Mouse (Mus musculus) heart, adult 11 months (tissue): ENCODE measurements around the gene Fn1.

Experiments used
- DNase-seq: peaks from one replicate; pipeline ENCODE4 v3.0.0; 2022

Fn1 gene

DNA sequence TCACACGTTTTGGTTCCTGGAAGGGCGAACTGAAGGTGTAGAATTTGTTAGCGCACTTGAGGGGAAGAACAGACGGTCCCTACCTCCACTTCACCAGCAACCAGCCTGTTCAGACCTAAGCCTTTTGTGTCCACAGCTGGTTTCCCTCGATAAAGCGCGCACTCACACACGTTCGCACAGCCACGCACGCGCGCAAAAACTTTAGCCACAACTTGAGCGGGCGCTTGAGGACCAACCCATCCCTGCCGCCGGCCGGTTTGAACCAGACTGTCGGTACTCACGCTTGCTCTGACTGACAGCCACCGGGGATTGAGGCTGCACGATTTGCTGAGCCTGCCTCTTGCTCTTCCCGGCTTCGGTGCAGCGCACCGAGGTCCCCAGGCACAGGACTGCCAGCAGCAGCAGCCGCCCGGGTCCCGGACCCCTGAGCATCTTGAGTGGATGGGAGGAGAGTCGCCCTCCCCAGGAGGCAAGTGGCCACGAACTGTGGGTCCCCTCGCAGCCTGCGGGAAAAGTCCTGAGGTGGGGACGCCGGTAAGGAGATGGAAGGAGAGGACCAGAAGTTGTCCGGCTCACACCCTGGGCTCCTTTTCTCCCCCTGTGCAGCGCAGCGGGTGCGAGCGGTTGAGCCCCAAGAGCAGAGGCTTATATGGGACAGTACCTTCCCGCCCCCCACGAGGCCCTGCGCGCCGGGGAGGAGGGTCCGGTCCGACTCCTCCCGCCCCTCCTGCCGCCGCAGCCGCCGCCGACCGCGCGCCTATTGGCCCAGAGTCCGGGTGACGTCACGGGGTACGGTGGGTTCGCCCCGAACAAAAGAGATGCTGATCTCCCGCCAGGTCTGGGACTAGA, at the start of gene Fn1:
TSS of gene Fn1 (minus strand) at position 650 of the 849 bp plus-strand sequence.
- DNase-seq: peak; percentile 99

DNA sequence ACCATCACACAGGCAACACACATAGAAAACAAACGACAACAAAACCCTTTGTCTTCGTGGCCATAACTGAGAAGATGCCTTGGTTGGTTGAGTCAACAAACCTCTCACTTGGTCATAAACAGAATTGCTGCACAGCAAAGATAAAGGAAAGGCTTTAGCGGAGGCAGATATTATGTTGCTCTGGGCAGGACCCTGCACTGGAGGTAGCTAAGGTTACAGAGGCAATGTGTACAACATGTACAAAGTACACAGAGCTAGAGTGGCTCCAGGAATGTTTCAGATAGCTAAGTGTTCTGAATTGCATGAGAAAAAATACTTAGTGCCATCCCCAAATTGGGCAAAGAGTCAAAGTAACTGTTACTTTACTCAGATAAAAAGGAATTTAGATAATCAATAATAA, 43.1 kb upstream of the Fn1 start:
- DNase-seq: no peak

DNA sequence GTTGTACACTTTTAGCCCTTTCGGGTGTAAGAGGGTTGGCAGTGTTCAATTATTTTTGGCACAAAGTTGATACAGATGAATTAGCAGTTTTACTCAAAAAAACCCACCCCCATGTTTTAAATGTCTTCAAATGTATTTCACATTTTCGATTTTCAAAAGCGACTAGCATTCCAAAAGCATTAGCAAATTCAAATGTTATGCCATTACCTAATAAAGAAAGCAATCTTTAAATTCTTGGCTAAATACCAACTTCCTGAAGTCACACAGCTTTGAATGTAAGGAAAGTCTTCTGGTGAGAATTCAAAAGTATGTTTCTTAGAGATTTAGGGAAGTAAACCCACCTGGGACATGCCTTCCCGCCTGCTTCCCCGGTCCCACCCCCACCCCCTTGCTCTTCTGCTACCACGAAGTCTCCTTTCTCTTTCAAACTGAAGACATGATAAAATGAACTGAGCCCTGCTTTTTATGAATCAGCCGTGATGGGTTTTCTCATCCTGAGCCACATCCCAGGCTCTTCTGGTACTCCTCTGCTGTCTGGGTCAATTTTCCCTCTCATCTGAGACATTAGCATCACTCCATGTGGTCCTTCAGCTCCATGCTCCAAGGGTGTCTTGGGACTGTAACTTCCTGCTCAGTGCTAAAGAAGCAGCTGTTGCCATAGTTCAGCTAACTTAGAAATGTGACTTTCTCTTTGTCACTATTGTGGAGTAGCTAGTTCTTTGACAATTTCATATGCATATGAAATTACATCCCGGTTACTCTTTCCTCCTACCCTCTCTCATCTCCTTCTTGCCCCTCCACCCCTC, 38.7 kb upstream of the Fn1 start:
- DNase-seq: peak; percentile 89

DNA sequence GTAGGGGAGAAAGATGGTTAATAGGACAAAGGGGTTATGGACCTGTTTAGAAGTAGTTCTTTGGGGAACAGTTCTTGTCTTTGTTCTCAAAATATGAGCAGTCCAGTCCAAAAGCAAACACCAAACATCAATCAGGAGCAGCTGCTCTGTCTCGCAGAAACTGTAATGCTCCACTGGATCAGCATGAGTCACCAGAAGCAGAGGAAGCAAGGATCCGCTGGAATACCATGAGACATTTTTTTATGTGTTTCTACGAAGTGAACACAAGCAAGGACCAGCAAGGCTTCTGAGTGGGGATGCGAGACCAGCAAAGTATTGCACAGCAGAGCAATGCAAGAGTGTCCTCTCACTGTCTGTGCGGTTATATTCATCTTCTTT, 35.9 kb upstream of the Fn1 start:
- peak; percentile 91 for DNase-seq

DNA sequence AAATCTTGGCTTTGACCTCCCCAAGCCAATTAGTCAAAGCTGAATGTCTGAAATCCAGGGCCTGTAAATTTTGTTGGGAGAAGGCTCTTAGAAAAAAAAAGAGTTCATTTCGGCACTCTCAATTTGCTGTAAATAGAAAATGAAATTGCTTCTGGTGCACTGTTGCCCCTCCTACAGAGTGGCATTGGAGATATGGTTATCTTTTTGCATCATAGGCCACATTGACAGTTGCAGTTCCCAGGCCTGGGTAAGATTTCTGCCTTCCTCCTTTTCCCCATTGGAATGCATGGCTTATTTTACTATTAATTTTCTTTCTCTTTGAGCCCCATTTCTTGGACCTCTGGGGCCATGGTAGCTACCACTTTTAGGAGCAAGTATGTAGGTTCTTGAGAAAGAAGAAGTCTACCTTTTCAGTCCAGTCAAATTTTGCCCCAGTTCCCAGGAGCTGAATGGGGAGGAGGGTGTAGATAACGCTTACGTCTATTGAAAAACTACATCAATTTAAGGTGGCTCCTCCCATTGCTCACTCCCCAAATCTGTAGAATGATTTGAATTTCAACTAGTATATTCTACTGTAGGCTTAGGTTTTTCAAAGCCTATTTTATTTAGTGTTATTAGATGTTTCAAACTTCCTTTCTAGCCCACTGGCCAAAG, 35.4 kb upstream of the Fn1 start:
- DNase-seq: no peak

DNA sequence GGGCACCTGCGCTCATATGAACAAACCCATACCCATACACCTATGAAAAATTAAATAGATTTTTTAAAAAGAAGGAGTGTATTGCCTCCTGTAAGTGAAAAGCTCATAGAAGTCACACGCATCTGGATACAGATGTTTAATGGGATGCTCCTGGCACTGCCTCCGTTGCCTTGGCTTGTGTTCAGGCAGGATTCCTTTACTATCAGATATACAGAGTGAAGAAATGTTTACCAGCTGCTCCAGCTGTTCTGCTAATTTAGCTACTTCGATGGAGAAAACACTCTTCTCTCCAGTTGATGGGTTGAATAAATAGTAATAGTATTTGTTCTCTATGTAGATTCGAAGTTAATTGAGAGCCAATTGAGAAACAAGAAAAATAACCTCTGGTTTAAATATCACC, 33.8 kb upstream of the Fn1 start:
- DNase-seq: no peak

DNA sequence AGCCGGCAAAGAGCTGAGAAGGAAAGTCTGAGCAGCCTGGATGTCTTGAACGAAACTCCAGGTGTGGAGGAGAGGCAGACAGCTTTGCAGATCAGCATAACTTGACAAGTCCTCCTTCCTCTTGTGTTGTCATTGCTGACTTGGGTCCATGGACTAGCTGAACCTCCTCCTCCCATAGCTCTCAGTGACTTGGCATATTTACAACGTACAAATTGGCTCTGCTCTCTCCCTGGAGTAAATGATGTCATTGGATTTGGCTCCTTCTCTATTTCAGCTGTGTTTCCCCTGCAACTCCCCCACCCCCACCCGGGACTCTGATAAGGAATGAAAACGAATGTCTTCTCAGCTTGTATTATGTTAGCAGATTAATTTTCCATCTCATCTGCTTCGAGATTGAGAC, 30.7 kb upstream of the Fn1 start:
- DNase-seq: peak; percentile 96

DNA sequence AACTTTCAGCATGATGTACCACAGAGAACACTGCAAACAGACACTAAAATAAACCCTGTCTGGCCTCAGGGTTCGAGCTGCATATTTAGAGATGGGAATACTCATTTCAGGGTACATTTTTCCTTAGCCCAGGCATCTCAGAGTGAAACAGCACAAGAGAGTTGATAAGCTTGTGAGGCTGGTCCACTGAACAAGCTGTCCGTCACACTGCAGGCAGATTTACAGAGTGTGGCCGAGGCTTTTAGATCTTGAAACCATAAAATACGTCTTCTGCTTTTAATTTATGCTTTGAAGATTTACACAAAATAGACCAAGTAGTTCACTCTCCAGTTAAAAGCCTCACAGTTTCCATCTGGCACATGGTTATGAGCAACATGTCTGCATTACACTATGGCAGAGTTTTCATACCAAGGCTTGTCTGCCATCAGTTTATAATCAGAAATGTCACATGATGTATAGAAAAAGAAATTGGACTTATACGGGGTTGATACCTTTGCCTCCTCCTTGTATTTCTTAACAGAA, 29.3 kb upstream of the Fn1 start:
- no peak for DNase-seq

DNA sequence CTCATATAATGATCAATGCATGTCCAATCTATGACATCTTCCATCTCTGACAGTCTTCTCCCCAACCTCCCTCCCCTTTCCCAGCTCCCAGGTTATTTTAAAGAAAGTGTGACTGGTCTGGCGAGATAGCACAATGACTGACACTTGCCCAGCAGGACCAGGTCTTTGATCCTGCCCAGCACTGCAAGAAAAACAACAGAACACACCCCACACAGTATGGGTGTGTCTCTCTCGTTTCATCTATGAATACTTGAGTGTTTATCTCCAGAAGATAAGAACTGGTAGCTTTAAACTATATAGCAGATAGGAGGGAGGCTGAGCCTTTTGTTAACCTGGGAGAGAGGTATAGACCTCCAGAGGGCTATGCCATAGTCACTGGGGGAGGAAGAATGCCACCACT, 28.3 kb upstream of the Fn1 start:
- no peak for DNase-seq

DNA sequence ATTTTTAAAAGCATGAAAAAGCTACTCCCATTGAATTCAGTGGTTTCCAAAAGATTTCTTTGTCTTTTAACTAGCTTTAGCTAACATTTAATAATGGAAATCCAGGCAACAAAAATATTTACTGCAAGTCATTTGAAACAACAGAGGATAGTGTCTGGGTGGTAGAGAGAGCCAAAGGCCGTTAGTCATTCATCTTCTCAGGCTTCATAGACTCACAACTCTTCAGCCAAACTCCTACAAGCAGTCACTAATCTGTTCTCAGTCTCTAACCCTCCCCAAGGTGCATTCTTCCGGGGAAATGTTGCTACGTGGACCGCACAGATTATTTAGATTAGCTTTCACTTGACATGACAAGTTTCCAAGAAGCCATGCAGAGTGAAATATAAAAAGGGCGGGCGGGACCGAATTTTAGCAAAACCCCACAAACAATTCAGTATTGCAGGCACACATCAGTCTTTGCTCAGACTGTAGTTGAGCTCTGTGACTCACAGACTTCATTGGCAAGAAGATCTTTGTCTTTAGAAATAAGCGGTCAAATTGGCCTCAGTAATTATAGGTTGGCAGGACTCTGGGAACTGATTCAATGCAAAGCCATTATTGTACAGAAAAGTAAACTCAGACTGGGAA, 27.2 kb upstream of the Fn1 start:
- no peak for DNase-seq

DNA sequence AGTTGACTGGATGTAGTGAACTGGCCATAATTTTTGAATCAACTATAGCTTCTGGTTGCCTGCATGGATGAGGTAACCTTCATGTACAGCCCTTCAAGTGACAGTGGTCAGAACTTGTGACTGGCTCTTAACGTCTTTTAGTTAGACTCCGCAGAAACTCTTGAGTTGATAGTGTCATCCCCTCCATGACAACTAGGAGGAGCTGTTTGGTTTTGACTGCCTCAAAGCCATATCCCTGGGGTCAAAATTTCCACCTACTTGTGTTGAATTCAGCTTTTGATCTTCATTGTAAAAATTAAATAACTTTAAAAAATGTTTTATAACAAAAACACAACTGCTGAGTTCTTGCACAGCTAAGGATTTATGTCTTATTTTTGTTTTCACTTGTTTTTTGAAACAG, 22.4 kb upstream of the Fn1 start:
- DNase-seq: no peak

DNA sequence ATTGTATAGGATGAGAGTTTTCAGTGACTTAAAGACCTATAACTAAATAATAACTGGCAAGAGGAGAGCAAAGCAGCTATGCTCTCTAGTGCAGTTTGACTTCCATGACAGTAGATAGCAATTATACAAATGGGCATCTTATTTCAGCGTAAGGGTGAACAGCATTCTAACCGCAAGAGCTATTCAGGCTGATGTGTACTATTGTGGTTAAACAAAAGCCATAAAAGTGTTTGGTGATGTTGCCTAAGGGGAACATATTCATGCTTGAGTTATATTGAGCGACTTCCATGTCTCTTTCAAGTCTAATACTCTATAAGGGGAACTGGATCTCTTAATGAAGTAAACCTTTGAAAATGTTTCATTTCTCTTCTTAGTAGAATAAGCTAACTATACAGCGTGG, 21.3 kb upstream of the Fn1 start:
- no peak for DNase-seq

DNA sequence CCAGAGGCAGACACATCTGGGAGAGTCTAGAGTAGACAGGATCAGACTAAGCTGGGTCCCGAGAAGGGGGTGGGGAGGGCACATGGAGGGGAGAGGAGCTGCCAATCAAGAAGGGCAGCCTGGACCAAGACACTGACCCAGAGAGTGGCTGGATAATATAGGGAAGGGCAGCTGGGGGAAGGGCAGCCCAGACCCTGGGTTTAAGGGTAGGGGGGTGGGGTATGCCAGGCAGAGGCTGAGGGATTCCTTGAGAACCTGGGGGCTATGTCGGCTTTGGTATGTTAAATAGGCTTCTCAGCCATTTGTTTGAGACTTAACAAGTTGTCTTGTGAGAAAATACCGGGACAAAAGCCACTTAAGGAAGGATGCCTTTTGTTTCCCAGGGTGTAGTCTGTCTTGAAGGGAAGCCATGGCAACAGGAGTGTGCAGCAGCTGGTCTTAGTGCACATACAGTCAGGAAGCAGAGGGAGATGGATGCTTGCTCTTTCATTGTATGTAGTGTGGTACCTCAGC, 20.5 kb upstream of the Fn1 start:
- DNase-seq: no peak

DNA sequence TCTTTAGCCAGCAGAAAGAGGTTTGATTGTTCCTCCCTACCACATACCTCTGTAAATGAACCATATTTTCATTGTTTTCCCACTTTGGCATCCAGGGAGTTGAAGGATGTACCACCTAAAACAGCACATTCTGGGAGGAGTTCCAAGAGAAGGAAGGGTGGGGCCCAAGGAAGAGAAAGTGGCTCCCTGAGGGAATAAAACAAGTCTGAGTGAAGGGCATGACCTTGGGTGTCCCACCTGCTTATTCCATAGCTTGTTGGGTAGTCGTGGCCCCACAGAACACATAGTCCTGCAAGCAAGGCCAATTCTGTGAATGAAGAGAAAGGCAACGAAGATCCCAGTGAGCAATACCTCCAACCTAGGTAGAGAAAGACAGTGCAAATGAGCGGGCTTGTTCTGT, 19.3 kb upstream of the Fn1 start:
- peak; percentile 91 for DNase-seq

DNA sequence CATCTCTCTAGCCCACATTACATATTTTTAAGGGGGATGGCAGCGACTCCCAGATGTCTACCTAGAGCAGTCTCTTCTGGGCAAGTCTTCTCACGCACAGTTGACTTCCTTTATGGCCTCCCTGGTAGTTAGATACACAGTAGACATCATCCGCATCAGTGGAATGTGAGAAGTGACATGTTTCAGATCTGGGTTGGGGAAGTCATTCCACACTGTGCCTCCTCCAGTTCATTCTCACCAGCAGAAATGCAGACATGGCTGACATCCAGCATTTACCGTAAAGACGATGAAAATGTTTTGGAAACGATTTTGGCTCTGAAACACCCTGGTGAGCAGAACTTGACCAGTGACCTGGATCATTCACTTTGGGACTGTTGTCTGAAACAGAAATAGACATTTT, 10.2 kb upstream of the Fn1 start:
- DNase-seq: no peak

DNA sequence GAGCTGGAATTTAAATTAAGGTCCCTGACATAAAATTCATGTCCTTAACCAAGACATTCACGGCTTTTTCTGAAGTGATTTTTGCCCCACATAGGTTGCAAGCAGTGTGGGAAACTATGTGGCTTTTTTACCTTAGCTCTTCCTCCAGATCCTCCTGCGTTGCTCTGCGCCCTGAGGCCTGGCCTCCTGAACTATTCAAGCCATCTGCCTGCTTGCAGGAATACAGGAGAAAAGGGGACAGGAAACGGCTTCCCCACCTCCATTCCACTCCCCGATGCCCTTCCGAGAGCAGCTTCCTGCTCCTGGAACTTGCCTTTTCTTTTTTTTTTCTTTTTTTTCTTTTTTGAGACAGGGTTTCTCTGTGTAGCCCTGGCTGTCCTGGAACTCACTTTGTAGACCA, 5.6 kb upstream of the Fn1 start:
- DNase-seq: no peak

DNA sequence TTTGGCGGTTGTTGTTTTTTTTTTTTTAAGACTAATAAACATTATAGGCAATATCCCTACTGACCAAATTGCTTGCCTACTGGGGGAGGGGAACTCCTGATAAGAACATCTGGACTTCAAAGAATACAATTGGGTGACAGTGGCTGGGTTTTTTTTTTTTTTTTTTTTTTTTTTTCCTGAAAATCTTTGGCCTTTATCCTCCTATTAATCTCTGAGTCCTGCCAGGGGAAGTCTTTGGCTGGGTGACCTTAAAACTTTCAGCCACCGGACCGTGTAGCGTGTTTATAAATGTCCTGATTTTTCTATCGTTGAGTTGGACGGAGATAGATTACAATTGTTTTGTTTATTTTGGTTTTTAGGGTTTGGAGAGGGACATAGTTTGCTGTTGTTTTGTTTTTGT, 3.3 kb upstream of the Fn1 start:
- no peak for DNase-seq

DNA sequence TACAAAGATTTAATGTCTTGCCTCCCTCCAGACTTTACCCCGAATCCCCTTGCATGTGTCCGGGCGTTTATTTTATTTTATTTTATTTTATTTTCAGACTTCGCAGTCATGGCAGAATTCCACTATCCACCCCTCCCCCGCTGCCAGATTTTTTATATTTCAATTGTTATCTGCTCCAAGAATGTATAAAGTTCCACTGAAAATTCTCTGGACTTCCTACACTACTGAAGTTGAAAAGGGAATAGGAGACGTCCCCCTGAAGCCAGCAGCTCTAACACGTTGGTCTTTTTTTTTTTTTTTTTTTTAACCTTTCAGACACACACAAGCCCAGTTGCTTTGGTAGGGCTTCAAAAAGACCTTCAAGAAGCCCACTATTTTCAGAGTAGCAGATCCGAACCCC, 1.2 kb upstream of the Fn1 start:
- DNase-seq: no peak

DNA sequence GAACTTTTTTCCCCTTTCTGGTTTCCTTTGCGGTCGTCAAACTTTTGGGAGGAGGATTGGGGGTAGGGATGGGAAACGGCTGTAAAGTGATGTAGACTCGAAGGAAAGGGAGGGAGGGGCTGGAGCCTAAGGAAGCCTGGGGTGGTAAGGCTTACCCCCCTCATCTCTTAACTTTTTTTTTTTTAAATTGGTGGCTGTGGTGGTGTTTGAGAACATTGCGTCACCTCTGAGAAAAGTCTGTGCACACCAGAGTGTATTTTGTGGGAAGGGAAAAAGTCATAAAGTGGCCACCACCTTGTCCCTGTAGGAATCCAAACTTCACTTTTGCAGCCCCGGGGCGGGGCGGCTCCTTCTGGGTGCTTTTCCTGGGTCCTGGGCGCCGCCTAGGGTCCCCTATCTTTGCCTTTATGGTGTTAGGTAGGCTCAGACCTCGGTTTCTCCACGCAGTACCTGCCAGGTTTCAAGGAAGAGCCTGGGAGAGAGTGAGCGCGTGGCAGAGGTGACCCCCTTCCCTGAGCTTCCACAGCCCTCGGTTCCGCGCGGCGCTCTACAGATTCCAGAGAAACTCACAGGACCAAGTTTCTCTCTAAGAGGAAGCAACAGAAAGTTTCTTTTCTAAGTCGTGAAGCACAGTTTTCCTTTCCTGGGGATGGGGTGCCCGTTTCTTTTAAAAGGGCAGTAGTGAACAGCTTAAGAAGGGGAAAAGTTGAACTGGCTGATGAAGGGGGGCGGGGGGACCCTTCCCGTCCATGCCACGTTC, 580 bp upstream of the Fn1 start:
- peak; percentile 92 for DNase-seq

DNA sequence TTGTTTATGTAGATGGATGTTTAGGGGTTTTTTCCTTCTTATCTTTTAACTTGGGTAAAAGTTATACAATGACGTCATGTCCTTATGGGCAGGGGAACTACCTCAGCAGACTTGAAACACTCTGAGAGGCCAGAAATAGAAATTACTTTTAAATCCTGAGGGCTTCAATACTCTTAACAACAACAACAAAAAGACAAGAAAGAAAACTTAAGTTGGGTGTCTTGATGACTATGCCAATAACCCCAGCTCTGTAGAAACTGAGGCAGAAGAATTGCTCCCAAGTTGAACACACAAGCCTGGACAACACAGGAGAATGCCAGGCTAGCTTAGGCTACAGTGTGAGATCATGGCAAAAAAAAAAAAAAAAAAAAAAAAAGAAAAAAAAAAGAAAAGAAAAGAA, 1.2 kb downstream of the Fn1 start:
- no peak for DNase-seq

DNA sequence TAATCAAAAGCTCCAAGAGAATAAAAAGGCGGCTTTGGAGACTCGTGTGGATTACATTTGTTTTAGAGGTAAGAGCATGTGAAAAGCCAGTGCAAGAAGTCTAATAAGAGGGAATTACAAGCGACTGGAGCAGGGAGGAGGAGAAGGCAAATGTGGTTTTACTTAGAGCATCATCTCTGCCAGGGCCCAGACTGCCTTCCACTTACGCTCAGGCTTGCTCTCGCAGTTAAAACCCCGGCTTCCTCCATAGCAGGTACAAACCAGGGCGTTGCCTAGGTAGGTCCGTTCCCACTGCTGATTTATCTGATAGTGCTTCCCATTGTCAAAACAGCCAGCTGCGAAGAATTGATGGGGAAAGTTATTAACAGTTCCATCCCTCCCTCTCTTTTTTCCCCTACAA, 1.7 kb downstream of the Fn1 start:
- DNase-seq: no peak

DNA sequence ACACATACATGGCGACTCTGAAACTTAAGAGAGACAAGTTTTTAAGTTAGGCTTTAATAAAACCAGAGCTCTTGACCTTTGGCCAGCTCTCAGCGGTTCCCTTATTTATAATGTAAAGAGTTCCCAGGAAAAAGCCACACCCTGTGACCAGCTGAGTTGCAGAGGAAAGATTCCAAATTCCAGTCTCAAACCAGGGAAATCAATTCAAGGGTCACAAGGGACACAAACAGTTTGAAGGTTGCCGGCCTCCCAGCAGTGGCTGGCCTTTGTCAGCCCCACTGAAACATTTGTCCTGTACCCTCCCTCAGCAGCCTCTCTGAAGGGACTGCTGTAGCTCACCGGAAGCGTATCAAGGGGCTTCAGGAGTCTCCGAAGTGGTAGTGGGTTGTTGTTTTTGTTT, 2.3 kb downstream of the Fn1 start:
- DNase-seq: no peak
